Mouse (Mus musculus) ZHBTc4 (cell line): ENCODE results near the gene Rnf31.
A peak's percentile ranks its signal among the peaks of the same experiment; 100 is the strongest.

Experiments used
- DNase-seq: peaks from one replicate; pipeline ENCODE4 v3.0.0-alpha.2; 2011; ENCODE audit warnings: low read depth, low spot score

Gene Rnf31

DNA sequence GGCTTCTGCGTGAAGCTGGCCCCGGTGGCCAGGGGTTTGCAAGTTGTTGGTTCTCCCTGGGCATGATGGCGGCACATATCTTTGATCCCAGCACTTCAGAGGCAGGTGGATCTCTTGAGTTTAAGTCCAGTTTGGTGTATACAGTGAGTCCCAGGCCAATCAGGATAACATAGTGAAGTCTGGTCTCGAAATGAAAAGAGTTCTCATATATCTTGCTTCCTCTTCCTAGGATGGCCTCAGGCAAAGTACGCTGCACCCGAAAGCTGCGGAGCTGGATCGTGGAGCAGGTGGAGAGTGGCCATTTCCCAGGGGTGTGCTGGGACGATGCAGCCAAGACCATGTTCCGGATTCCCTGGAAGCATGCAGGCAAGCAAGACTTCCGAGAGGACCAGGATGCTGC, 13.3 kb downstream of the Rnf31 start:
- DNase-seq, result peak; percentile 53

DNA sequence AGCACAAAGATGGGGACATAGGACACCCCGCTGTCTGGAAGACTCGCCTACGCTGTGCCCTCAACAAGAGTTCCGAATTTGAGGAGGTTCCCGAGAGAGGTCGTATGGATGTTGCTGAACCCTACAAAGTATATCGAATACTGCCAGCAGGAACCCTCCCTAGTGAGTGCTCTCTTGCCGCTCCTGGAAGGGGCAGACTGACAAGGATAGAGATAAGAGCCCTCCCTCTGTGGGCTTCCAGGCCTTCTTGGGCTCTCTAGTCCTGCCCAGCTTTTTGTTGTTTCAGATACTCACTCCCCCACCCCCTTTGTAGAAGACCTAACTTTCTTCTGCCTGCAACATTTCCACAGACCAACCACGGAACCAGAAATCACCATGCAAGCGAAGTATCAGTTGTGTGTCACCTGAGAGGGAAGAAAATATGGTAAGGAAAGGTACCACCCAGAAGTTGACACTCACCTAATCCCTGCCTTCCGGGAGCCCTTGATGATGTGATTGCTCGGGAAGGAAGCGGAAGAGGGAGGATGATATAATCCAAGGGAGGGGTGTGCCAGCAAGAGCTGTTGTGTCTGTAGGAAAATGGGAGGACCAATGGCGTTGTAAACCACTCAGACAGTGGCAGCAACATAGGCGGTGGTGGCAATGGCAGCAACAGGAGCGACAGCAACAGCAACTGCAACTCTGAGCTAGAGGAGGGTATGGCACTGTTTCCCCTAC, 14.4 kb downstream of the Rnf31 start:
- DNase-seq, result peak; percentile 48

DNA sequence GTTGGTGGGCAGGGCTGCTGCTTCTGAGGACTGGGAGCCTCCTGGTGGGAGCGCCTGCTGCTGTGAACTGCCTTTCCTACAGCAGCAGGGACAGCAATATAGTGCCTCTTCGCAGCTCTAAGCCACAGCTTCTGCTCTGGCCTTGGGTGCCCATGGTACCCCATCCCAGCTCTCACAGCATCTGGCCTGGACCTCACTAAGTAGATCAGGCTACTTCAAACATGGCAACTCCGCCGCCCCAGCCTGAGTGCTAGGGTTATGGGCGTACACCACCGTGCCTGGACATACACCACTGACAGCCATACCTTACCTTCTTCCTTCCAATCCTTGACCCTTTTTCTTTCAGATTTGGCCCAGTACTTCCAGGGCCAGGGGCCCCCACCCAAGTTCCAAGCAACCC, 16.8 kb downstream of the Rnf31 start:
- no peak for DNase-seq

DNA sequence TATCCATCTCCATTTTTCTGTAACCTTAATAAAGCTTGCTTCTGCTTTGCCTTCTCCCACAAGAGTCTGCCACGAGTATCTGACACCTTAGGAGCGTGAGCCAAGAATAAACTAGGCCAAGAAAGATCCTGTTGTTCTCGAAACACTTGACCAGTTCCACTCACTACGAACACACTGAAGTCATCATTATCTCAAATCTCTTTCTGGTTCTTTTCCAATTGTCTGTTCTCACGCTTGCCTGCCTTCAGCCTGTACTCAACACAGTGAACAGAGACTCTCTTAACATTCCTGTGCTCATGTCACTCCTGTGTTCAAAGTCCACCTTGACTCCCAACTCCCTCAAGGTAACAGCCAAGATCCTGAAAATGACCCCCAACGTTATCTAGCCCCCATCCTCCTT, 21.8 kb downstream of the Rnf31 start:
- no peak for DNase-seq

DNA sequence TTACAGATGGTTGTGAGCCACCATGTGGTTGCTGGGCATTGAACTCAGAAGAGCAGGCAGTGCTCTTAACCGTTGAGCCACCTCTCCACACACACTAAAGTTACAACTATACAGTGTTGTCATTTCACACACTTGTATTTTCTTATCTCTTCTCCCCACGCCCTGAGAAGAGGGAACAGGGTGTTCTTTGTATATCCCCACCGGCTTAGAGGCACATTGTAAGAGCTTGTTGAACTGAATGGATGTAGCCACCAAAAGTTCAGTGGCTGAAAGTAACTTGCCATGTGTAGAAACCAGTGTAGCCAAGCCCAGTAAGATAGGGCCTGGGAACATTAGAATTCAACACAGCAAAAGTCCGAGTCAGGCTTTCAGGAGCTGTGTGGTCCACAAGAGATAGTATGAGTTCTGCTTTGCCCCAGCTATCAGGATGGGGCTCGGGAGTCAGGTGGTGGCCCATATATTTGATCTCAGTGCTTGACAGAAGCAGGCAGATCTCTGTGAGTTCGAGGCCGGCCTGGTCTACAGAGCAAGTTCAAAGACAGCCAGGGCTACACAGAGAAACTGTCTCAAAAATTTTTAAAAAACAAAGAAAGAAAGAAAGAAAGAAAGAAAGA, 23.2 kb downstream of the Rnf31 start:
- DNase-seq, result no peak

DNA sequence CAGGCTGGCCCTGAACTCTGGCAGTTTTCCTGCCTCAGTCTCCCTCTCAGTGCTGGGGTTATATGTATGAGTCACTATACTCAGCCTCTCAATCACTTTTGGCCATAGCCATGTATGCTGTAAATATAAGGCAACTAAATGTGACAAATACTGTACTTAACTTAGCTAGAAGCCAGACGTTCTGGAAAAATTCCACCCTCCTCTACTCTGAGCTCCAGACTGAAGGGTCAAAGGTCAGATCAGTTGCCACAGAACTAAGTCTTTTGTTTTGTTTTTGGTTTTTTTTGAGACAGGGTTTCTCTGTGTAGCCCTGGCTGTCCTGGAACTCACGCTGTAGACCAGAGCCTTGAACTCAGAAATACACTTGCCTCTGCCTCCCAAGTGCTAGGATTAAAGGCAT, 24.4 kb downstream of the Rnf31 start:
- DNase-seq, result no peak

DNA sequence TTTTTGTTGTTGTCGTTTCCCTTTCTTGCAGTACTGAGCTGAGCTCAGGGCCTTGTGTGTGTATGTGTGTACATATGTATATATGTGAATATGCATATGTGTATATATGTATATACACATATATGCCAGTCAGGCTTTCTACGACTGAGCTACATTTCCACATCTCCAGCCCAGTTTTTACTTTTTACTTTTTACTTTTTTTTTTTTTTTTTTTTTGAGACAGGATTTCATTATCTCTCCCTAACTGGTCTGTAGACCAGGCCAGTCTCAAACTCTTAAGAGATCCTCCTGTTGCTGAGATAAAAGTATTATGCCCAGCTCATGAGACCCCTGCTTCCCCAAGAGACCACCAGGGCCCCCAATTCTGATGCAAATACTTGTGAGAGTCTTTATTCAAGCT, 25.3 kb downstream of the Rnf31 start:
- DNase-seq, result no peak

DNA sequence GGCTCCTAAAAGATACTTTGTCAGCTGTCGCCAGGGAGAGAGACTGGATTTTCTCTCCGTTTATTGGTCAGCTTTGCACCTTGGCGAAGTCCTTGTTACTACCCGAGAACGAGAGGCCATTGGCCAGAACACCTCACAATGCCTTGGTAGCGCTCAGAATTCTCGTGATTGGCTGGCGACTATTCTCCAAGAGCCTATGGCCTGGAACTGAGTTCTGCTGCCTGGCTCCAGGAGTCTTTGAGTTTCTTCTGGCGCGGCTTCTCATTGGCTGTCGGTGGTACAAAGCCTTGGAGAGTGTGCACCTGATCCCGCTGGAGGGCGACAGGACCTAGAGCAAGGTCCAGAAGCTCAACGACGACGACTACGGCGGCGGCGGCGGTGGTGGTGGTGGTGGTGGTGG, 26.3 kb downstream of the Rnf31 start, which contains the start of gene Rec8:
Gene Rec8 (plus strand): TSS at position 216 of the 400 bp plus-strand sequence.
- peak; percentile 96 for DNase-seq

DNA sequence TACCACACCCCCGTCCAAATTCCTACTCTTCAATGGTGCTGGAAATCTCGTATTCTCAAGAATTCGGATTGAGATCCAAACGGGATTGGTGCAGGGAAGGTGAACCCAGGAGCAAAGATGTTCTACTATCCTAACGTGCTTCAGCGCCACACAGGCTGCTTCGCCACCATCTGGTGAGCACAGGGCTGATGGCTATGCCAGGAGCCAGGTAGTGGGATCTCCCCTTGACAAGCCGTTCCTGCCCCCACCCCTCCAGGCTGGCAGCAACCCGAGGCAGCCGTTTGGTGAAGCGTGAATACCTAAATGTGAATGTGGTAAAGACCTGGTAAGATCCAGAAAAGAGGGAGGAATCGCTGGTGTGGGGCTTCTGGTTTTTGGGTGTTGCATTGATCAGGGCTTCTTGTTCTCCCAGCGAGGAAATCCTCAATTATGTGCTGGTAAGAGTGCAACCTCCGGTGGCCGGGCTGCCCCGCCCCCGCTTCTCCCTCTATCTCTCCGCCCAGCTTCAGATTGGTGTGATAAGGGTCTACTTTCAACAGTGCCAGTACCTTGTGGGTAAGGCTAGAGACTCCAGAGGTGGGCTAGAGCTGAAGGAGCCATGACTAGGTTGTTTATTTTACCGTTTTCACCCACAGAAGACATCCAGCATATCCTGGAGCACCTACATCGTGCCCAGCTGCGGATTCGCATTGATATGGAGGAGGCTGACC, 27.1 kb downstream of the Rnf31 start:
- DNase-seq, result no peak

DNA sequence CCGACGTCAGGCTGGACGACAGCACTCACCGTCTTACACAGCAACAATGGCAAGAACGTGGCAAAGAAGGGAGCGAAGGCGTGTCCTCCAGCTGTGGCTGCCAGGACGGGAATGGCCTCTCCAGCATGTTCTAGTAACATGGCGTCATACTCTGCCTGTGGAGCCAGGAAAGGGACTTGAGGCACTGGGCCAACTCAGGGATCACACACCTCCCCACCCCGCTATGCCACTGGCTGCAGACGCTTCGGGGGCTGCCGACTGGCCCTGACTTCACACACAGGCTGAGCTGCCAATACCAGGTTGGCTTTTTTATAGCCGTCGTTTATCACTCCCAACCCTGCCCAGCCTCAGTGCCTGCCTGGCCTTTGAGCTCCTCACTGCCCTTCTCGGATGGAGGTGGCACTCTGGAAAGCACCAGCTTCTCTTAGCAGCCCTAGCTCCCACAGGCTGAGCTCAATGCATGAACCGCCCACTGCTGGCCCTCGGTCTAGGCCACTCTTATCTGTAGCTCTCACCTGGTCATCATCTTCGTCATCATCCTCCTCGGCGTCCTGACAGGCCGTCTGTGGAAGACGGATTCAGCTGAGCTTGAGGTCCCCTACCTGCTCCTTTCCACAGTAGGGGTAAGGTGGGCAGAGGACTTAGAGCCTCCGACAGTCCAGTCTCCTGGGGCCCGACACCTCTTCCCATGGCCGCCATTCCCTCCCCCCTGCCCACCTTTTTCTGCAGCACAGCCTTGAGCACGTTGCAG, 36.7 kb downstream of the Rnf31 start:
- DNase-seq, result no peak

DNA sequence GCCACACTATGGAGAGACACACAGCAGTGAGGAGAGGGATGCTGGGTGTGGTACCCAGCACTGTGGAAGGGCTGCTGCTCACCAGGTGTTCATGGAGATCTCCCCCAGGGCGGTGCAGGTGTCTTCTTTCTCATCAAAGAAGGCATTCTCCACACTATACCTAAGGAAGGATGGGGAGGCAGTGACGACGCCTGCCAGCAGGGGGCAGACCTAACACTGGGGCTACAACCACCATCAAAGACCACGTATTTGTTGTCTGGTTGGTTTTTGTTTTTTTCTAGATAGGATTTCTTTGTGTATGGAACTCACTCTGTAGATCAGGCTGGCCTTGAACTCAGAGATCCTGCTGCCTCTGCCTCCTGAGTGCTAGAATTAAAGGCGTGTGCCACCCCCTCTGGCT, 37.8 kb downstream of the Rnf31 start:
- peak; percentile 78 for DNase-seq

DNA sequence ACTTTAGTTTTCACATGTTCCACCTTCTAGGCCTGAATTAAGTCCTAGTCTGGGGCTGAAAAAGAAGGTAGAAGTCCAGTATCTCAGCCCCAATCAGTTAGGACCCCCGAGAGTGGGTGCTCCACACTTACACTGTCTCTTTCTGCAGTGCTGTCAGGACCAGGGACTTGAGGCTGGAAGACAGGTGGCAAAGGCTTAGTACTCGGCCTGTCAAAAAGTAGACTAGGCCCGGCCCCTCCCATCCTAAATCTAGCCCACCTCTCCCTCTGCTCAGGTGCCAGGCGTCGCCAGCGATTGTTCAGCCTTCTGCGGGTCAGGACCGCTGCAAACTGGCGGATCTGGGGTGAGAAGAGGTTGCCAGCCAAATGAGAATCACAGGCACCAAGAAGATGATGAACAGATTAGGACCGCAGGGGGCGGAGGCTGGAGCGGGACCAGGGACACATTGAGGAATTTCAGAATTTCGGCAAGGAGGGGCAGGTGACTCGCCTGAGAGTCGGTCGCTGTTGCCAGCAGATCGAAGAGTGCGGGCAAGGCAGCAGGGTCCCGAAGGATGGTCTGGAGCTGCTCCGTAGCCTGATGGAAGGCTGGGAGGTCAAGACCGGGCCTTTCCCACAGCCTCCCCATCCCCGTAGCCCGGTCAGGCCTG, 43.5 kb downstream of the Rnf31 start:
- DNase-seq, result peak; percentile 71

DNA sequence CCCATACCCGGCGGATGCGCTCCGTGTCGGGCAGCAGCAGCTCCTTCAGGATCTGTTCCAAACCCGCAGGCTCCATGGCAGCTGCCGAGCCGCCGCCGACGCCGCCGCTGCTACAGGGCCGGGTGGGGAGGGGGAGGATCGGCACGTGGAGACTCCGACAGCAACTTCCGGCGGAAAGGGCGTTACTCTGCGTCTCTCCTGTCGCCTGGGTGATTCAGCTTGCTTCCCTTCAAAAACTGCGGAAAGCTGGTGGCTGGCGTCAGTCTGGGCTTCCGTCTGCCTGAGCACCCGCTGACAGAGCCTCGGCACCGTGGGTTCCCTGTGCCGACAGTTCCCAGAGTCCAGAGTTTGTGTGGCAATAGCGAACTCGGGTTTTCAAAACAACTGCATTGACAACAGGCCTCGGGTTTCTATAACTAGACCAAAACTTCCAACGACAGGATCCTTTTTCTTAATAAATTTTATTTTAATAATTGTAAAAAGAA, 44.1 kb downstream of the Rnf31 start, which contains the start of gene Ipo4:
Gene Ipo4 (minus strand): TSS at position 435 of the 485 bp plus-strand sequence.
- DNase-seq, result peak; percentile 95

DNA sequence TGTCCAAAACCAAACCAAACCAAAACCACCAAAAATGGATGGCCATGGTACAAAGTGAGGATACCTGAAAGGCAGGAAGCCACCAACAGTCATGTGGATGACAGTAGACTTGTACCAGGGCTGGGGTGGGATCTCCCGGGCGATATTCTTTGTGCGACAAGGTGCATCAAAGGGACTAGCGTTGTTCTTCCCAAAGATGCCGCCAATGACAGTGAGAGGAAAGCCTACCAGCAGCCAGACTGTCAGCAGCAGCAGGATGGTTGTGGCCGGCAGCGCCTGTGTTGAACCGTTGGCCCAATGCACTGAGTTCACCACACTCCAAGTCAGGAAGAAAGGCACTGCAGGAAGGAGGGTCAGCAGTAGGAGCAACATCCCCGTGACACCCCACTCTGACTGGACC, 46.3 kb downstream of the Rnf31 start, which contains the start of gene Gm49378:
Gene Gm49378 (minus strand): TSS at position 101 of the 400 bp plus-strand sequence.
- DNase-seq, result no peak

DNA sequence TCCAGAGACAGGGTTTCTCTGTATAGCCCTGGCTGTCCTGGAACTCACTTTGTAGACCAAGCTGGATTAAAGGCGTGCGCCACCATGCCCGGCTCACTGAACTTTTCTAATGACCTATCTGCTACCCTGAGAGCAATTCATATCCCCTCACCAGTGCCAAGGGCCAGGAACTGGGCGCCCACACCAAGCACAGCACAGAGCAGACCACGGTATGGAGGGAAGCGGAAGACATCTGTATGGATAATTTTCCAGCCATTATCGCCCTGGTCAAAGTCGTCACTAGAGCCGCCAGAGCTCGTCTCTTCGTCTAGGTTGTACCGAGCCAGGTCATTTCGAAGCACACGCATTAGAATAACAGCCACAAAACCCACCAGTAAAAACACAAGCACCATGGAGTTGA, 49.3 kb downstream of the Rnf31 start:
- DNase-seq, result no peak

DNA sequence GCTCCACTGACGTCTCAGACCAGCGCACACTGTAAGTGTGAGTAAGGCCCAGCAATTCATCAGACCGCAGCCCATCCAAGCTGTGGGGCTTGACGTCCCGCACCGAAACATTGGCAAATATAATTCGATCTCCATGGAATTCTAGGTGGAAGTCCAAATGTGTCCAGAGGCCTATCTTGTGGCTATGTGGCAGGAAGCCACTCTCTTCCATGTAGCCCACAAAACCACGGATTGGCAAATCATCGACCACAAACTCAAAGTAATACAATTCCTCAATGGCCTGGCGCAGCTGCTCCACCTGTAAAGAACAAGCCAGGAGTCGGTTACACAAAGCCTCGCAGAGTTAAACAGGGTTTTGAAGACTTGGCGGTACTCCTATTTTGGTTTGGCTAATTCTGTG, 49.8 kb downstream of the Rnf31 start:
- DNase-seq, result no peak

DNA sequence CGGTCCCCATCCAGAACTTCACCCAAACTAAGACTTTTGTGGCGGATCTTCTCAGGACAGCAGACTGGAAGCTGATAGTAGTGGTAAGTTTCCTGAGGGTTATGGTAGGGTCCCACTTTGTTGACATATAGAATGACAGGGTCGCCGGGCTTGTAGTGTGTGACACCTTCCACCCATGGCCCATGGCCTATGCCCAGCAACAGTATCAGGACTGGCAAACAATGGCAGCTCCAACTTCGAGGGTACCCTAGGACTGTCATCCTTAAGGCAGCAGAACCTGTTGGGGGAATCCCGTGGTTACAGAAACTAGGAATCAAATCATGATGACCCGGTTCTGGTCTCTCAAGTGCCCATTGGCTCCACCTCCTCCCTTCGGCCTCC, 51.2 kb downstream of the Rnf31 start:
- DNase-seq, result no peak

DNA sequence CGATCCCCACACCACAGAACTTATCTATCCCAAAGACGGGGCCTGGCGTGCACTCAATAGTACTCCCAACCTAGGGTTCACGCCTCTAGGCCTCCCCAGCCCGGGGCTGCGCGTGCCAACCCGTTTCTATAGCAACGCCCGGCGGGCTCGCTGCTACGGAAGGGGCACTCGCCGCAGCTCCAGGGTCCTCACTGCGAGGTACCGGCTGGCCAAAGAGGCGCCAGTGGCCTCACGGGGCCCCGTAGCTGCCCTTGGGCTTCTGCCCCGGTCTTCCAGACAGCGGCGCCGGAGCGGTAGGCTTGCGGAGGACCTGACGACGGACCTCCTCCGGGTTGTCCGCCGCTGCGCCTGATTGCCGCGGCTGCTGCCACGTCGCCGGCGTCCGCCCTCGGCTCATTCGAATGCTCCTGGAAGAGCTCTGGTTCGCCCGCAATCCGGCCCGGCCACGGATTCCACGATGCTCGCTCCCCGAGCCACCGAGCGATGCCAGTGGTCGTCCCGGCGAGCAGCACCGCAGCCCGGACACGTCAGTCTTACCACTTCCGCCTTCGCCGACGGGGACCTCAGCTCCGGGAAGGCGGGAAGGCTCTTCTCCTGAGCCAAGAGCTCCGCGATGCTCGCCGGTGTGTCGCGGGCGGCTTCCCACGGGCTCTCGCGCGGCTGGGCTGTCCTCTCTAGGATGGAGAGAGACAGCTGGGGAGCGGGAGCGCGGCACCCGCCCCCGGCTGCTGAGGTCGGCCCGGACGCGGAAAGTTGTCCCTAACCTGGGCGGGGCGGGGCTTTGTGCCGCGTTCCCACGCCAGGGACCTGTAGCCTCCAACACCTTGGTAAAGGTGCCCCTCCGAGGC, 51.8 kb downstream of the Rnf31 start, which contains the start of gene Tm9sf1:
Gene Tm9sf1 (minus strand): TSS at position 747 of the 848 bp plus-strand sequence.
- peak; percentile 83 for DNase-seq

DNA sequence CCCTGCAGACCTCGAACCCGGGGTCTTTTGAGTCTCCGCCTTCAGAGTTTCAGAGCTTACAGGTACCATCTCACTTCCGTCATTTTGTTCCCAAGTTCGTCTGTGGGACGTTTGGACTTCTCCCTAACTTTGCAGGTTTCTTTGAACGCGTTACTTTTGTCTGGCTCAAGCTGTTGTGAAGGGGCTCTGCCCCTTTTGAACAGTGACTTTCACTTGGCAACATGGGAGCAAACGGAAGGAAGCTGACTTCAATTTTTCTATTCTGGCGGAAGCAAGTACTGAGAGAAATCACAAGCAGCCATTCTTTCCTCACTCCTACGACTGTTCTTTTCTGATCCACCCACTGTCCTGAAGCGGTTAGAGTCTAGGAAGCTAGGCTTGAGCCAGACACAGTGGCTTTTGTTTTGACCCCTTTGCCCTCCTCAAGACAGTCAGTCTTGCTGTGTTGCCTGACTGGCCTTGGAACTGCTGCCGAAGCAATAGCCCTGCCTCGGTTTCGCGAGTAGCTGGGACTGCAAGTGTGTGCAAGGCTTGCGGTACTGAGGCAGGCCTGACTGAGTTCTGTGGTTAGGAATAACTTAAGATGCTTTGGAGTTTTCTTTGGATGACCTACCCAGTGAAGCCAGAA, 52.9 kb downstream of the Rnf31 start:
- no peak for DNase-seq

DNA sequence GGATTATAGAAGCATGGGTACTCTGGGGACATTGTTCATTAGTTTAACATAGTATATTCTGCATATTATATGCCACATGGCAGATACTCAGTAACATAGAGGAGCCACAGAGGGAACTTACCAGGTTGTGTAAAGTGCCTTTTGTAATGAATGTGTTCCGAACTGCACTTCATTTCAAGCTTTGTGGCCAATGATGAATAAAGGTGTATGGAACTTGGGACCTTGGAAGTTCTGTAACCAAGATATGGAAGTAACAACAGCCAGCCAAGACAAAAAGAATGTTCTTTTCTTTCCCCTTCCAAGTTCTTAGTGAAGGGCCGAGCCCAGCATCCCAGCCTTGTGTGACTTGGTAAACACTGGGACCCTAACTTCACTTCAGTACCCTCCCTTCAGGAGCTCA, 58.4 kb downstream of the Rnf31 start, which contains the start of gene Tssk4:
Gene Tssk4 (plus strand): TSS at position 301 of the 400 bp plus-strand sequence.
- no peak for DNase-seq
